Mouse (Mus musculus): ENCODE results near the gene Optn. TPM values are rescaled to one million over a fixed set of nuclear protein-coding genes. Genes with fewer than 3 reads are reported as not detected.

Gene Optn
- polyA plus RNA-seq, 1 experiment, result 51.5 TPM

- no peaks in the 10 kb centered on the region for H3K27me3 ChIP-seq (ENCODE audit: control insufficient read depth, insufficient read depth, low read length)
- H3K27ac ChIP-seq (ENCODE audit: insufficient read depth, low read depth, low read length), result peak overlapping the region; percentile 32; the same call in 1 of the 2 replicates
- peaks cover 61% of the 10 kb centered on the region for H3K36me3 ChIP-seq (ENCODE audit: control insufficient read depth, insufficient read depth, low read length)
- TF ChIP-seq CTCF (IDR thresholded peaks at IDR 0.05; ENCODE audit: extremely low read depth, insufficient read length, insufficient replicate concordance, low read depth, low read length) (no peak), POLR2A (IDR thresholded peaks at IDR 0.05; ENCODE audit: low read depth, low read length) (no peak)
- WGBS, result 36% methylated on average over 12 of the region's 15 CpGs
- no peak overlapping the region for H3K4me3 ChIP-seq (ENCODE audit: low read depth, low read length)
- H3K4me1 ChIP-seq (ENCODE audit: control insufficient read depth, insufficient read depth, insufficient read length, low read length), result peaks cover 5% of the 10 kb centered on the region
Observed at GRCm38 (mm10) chr2:5033546-5034420, 30.1 kb downstream of the Optn start.

- no peak overlapping the region for H3K4me3 ChIP-seq (ENCODE audit: low read depth, low read length)
- H3K27ac ChIP-seq (ENCODE audit: insufficient read depth, low read depth, low read length), result no peak overlapping the region
- H3K36me3 ChIP-seq (ENCODE audit: control insufficient read depth, insufficient read depth, low read length), result peaks cover 62% of the 10 kb centered on the region
- WGBS, result 26% methylated on average over 5 of the region's 5 CpGs
- peaks cover 5% of the 10 kb centered on the region for H3K4me1 ChIP-seq (ENCODE audit: control insufficient read depth, insufficient read depth, insufficient read length, low read length)
- H3K27me3 ChIP-seq (ENCODE audit: control insufficient read depth, insufficient read depth, low read length), result no peaks in the 10 kb centered on the region
- TF ChIP-seq CTCF (IDR thresholded peaks at IDR 0.05; ENCODE audit: extremely low read depth, insufficient read length, insufficient replicate concordance, low read depth, low read length) (peak; percentile 40; the same call in 1 of the 2 replicates), POLR2A (IDR thresholded peaks at IDR 0.05; ENCODE audit: low read depth, low read length) (no peak)
Observed at GRCm38 (mm10) chr2:5032665-5033064, 31.2 kb downstream of the Optn start.

GRCm38 (mm10) chr2:5031215-5031614 lies 32.6 kb downstream of the Optn start:
- peaks cover 66% of the 10 kb centered on the region for H3K36me3 ChIP-seq (ENCODE audit: control insufficient read depth, insufficient read depth, low read length)
- H3K27me3 ChIP-seq (ENCODE audit: control insufficient read depth, insufficient read depth, low read length), result no peaks in the 10 kb centered on the region
- no peak overlapping the region for H3K4me3 ChIP-seq (ENCODE audit: low read depth, low read length)
- H3K4me1 ChIP-seq (ENCODE audit: control insufficient read depth, insufficient read depth, insufficient read length, low read length), result peaks cover 5% of the 10 kb centered on the region
- H3K27ac ChIP-seq (ENCODE audit: insufficient read depth, low read depth, low read length), result no peak overlapping the region
- TF ChIP-seq POLR2A (IDR thresholded peaks at IDR 0.05; ENCODE audit: low read depth, low read length), result no peak
- TF ChIP-seq CTCF (IDR thresholded peaks at IDR 0.05; ENCODE audit: extremely low read depth, insufficient read length, insufficient replicate concordance, low read depth, low read length), result no peak
- 89% methylated on average over 7 of the region's 7 CpGs for WGBS

GRCm38 (mm10) chr2:5029808-5030207 lies 34.0 kb downstream of the Optn start:
- Histone ChIP-seq H3K4me1 (ENCODE audit: control insufficient read depth, insufficient read depth, insufficient read length, low read length) (peaks cover 5% of the 10 kb centered on the region), H3K27me3 (ENCODE audit: control insufficient read depth, insufficient read depth, low read length) (no peaks in the 10 kb centered on the region), H3K4me3 (ENCODE audit: low read depth, low read length) (no peak overlapping the region), H3K27ac (ENCODE audit: insufficient read depth, low read depth, low read length) (no peak overlapping the region), H3K36me3 (ENCODE audit: control insufficient read depth, insufficient read depth, low read length) (peaks cover 62% of the 10 kb centered on the region)
- WGBS, result 99% methylated on average over 4 of the region's 4 CpGs
- no peak for TF ChIP-seq POLR2A (IDR thresholded peaks at IDR 0.05; ENCODE audit: low read depth, low read length)
- TF ChIP-seq CTCF (IDR thresholded peaks at IDR 0.05; ENCODE audit: extremely low read depth, insufficient read length, insufficient replicate concordance, low read depth, low read length), result no peak

- H3K36me3 ChIP-seq (ENCODE audit: control insufficient read depth, insufficient read depth, low read length), result peaks cover 66% of the 10 kb centered on the region
- no peaks in the 10 kb centered on the region for H3K27me3 ChIP-seq (ENCODE audit: control insufficient read depth, insufficient read depth, low read length)
- 91% methylated on average over 7 of the region's 7 CpGs for WGBS
- no peak overlapping the region for H3K4me3 ChIP-seq (ENCODE audit: low read depth, low read length)
- no peaks in the 10 kb centered on the region for H3K4me1 ChIP-seq (ENCODE audit: control insufficient read depth, insufficient read depth, insufficient read length, low read length)
- TF ChIP-seq CTCF (IDR thresholded peaks at IDR 0.05; ENCODE audit: extremely low read depth, insufficient read length, insufficient replicate concordance, low read depth, low read length), result no peak
- no peak for TF ChIP-seq POLR2A (IDR thresholded peaks at IDR 0.05; ENCODE audit: low read depth, low read length)
- H3K27ac ChIP-seq (ENCODE audit: insufficient read depth, low read depth, low read length), result no peak overlapping the region
Observed at GRCm38 (mm10) chr2:5028047-5028446, 35.8 kb downstream of the Optn start.

- TF ChIP-seq CTCF (IDR thresholded peaks at IDR 0.05; ENCODE audit: extremely low read depth, insufficient read length, insufficient replicate concordance, low read depth, low read length), result no peak
- TF ChIP-seq POLR2A (IDR thresholded peaks at IDR 0.05; ENCODE audit: low read depth, low read length), result no peak
- 74% methylated on average over 6 of the region's 6 CpGs for WGBS
- Histone ChIP-seq H3K4me1 (ENCODE audit: control insufficient read depth, insufficient read depth, insufficient read length, low read length) (no peaks in the 10 kb centered on the region), H3K27me3 (ENCODE audit: control insufficient read depth, insufficient read depth, low read length) (no peaks in the 10 kb centered on the region), H3K27ac (ENCODE audit: insufficient read depth, low read depth, low read length) (no peak overlapping the region), H3K4me3 (ENCODE audit: low read depth, low read length) (no peak overlapping the region), H3K36me3 (ENCODE audit: control insufficient read depth, insufficient read depth, low read length) (peaks cover 62% of the 10 kb centered on the region)
Observed at GRCm38 (mm10) chr2:5027057-5027456, 36.8 kb downstream of the Optn start.

- no peaks in the 10 kb centered on the region for H3K27me3 ChIP-seq (ENCODE audit: control insufficient read depth, insufficient read depth, low read length)
- H3K36me3 ChIP-seq (ENCODE audit: control insufficient read depth, insufficient read depth, low read length), result peaks cover 64% of the 10 kb centered on the region
- no peaks in the 10 kb centered on the region for H3K4me1 ChIP-seq (ENCODE audit: control insufficient read depth, insufficient read depth, insufficient read length, low read length)
- no peak overlapping the region for H3K27ac ChIP-seq (ENCODE audit: insufficient read depth, low read depth, low read length)
- 68% methylated on average over 3 of the region's 4 CpGs for WGBS
- peak; percentile 59; the same call in 1 of the 2 replicates for TF ChIP-seq CTCF (IDR thresholded peaks at IDR 0.05; ENCODE audit: extremely low read depth, insufficient read length, insufficient replicate concordance, low read depth, low read length)
- TF ChIP-seq POLR2A (IDR thresholded peaks at IDR 0.05; ENCODE audit: low read depth, low read length), result no peak
- H3K4me3 ChIP-seq (ENCODE audit: low read depth, low read length), result no peak overlapping the region
Observed at GRCm38 (mm10) chr2:5025162-5025733, 38.6 kb downstream of the Optn start.

Measured in small intestine, adult 2 months (tissue).